Mouse (Mus musculus): ENCODE measurements around the gene Trp53tg5. TPM values are rescaled to one million over a fixed set of nuclear protein-coding genes. Genes with fewer than 3 reads are reported as not detected.

Trp53tg5 gene
- total and polyA plus RNA-seq, 3 experiments, result not detected

DNA sequence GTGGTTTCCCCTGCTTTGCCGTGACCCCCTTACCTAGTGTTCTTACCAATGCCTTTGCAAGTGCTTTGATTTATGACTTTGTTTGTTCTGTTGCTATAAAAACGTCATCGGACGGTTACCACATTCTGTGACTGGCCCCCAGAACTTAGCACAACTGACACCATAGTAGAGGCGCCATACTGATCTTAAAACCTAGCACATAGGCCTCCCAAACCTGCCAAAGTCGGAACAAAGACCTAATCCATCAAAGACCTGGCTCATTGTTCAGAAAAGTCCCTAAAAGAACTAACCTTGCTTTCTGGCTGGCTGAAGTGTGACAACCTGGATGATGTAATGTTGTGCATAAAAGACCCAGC lies 45.6 kb upstream of the Trp53tg5 start:
- in situ Hi-C loops (cut with MboI; ENCODE audit: low pct_ligation_motif_present, low pct_unique_long_range_greater_than_20kb, low sequenced_read_pairs), result loop anchor here (5.0 kb wide), 1 partner anchor 112 kb away; the partner anchor contains the start of gene Matn4
- H3K79me2 ChIP-seq (replicated peaks; ENCODE audit: control insufficient read depth, extremely low read depth, insufficient read depth, poor library complexity, severe bottlenecking), result no peaks in the 10 kb centered on the region
- H3K27me3 ChIP-seq (replicated peaks), result peaks cover 9% of the 10 kb centered on the region
- peaks cover 2 to 25% of the 10 kb centered on the region in 2 experiments for H3K4me1 ChIP-seq (ENCODE audit: control insufficient read depth in 1 of 2, insufficient read depth in 2 of 2)
- no peak overlapping the region for H3K4me2 ChIP-seq (ENCODE audit: insufficient read depth, low read depth, poor library complexity, severe bottlenecking)
- H3K36me3 ChIP-seq (replicated peaks in 1 of 2; ENCODE audit: control insufficient read depth in 1 of 2, insufficient read depth in 1 of 2, low read length in 1 of 2), result no peaks in the 10 kb centered on the region
- dilution Hi-C loops (cut with MboI; ENCODE audit: extremely low pct_ligation_motif_present, extremely low pct_unique_long_range_greater_than_20kb, low sequenced_read_pairs), result no loop called here
- peaks cover 19% of the 10 kb centered on the region for H3K9me3 ChIP-seq (replicated peaks; ENCODE audit: low read length)
- no peak overlapping the region for H3K4me3 ChIP-seq (replicated peaks in 1 of 3; ENCODE audit: low read depth in 2 of 3, low read length in 2 of 3, poor library complexity in 1 of 3)
- no peak for TF ChIP-seq MEF2A (IDR thresholded peaks at IDR 0.05; ENCODE audit: borderline replicate concordance, low read depth, low read length)
- no peak for TF ChIP-seq MAX (IDR thresholded peaks at IDR 0.05; ENCODE audit: low read length)
- TF ChIP-seq USF1 (IDR thresholded peaks at IDR 0.05; ENCODE audit: low read depth, low read length), result no peak
- TF ChIP-seq UBTF (IDR thresholded peaks at IDR 0.05; ENCODE audit: low read depth, low read length), result no peak
- TF ChIP-seq POLR2A (IDR thresholded peaks at IDR 0.05; ENCODE audit: low read depth, low read length), result no peak
- no peak for TF ChIP-seq ZNF384 (IDR thresholded peaks at IDR 0.05; ENCODE audit: low read depth, low read length)
- no peak for TF ChIP-seq MAFK (IDR thresholded peaks at IDR 0.05; ENCODE audit: insufficient replicate concordance, low read length)
- TF ChIP-seq POLR2AphosphoS2 (IDR thresholded peaks at IDR 0.05; ENCODE audit: low read depth, low read length), result no peak
- TF ChIP-seq GABPA (IDR thresholded peaks at IDR 0.05; ENCODE audit: insufficient replicate concordance, low read depth, low read length), result no peak
- TF ChIP-seq CHD2 (IDR thresholded peaks at IDR 0.05; ENCODE audit: low read length), result no peak
- TF ChIP-seq BHLHE40 (IDR thresholded peaks at IDR 0.05; ENCODE audit: low read depth, low read length), result no peak
- TF ChIP-seq ETS1 (conservative IDR thresholded peaks at IDR 0.05; ENCODE audit: low read depth, low read length), result no peak
- no peak for TF ChIP-seq RCOR1 (conservative IDR thresholded peaks at IDR 0.05; ENCODE audit: low read depth, low read length)
- no peak for TF ChIP-seq SMC3 (IDR thresholded peaks at IDR 0.05; ENCODE audit: low read depth, low read length)
- TF ChIP-seq ZC3H11A (IDR thresholded peaks at IDR 0.05; ENCODE audit: low read depth, low read length), result no peak
- TF ChIP-seq ZMIZ1 (IDR thresholded peaks at IDR 0.05; ENCODE audit: low read depth, low read length), result no peak
- TF ChIP-seq MYC (IDR thresholded peaks at IDR 0.05; ENCODE audit: low read depth, low read length), result no peak
- no peak for TF ChIP-seq CTCF (conservative IDR thresholded peaks at IDR 0.05 in 1 of 2, IDR thresholded peaks at IDR 0.05 in 1 of 2; ENCODE audit: low read depth in 2 of 2, low read length in 2 of 2)
- no peak for DNase-seq (ENCODE audit: extremely low read depth)
- no peak overlapping the region for H3K27ac ChIP-seq (ENCODE audit: insufficient read depth, low read depth)
- H3K9ac ChIP-seq (ENCODE audit: insufficient read depth, low read depth), result no peak overlapping the region

DNA sequence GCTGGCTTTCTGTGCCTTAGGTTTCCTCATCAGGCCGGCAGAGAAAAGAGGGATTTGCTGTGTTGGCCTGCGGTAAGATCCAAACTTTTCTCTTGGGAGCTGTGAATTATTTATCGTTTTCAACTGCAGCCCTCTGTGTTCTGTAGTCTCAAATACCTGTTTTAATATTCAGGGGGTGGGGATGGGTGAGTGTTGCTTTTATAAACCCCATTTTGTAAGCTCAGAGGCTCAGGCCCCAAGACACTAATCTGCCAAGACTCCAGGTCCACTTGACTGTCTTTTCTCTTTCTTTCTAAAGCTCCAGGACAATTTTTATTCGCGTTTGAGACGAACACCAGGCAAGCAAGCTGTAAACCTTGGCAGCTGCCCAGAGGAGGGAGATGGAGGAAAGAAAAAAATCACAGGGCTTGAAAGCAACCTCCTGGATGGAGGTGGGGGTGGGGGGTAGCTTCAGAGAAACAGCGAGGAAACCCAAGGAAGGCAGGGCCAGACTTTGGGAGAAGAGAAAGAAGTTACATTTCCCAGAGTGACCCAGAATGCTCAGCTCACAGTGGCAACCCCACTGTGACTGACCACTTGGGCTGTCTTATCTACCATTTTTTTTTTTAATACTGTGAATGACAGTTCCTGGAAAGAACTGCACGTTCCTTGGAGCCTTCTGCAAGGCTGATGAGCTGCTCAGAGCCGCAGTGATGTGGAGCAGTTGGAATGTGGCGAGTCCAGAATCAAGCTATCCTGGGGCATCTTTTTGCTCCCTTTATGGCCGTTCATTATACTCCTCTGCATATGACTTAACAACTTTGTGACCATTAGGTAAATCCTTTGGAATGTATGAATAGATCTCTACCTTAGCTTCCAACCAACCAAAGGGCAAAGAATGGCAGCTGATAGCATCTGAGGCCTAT lies 45.0 kb upstream of the Trp53tg5 start:
- dilution Hi-C loops (cut with MboI; ENCODE audit: extremely low pct_ligation_motif_present, extremely low pct_unique_long_range_greater_than_20kb, low sequenced_read_pairs) (no loop called here), in situ Hi-C loops (cut with MboI; ENCODE audit: low pct_ligation_motif_present, low pct_unique_long_range_greater_than_20kb, low sequenced_read_pairs) (loop anchor here (5.0 kb wide), 1 partner anchor 111 kb away; the partner anchor contains the start of gene Matn4)
- Histone ChIP-seq H3K9ac (ENCODE audit: insufficient read depth, low read depth) (no peak overlapping the region), H3K4me2 (ENCODE audit: insufficient read depth, low read depth, poor library complexity, severe bottlenecking) (no peak overlapping the region), H3K27me3 (replicated peaks) (peaks cover 9% of the 10 kb centered on the region), H3K4me3 (replicated peaks in 1 of 3; ENCODE audit: low read depth in 2 of 3, low read length in 2 of 3, poor library complexity in 1 of 3) (no peak overlapping the region), H3K79me2 (replicated peaks; ENCODE audit: control insufficient read depth, extremely low read depth, insufficient read depth, poor library complexity, severe bottlenecking) (no peaks in the 10 kb centered on the region), H3K9me3 (replicated peaks; ENCODE audit: low read length) (peaks cover 16% of the 10 kb centered on the region), H3K27ac (ENCODE audit: insufficient read depth, low read depth) (no peak overlapping the region), H3K4me1 (ENCODE audit: control insufficient read depth in 1 of 2, insufficient read depth in 2 of 2) (peaks cover 2 to 25% of the 10 kb centered on the region in 2 experiments), H3K36me3 (replicated peaks in 1 of 2; ENCODE audit: control insufficient read depth in 1 of 2, insufficient read depth in 1 of 2, low read length in 1 of 2) (no peaks in the 10 kb centered on the region)
- no peak for DNase-seq (ENCODE audit: extremely low read depth)
- TF ChIP-seq SMC3 (IDR thresholded peaks at IDR 0.05; ENCODE audit: low read depth, low read length) (no peak), CHD2 (IDR thresholded peaks at IDR 0.05; ENCODE audit: low read length) (no peak), HCFC1 (IDR thresholded peaks at IDR 0.05; ENCODE audit: low read depth, low read length) (no peak), ZMIZ1 (IDR thresholded peaks at IDR 0.05; ENCODE audit: low read depth, low read length) (no peak), ETS1 (conservative IDR thresholded peaks at IDR 0.05; ENCODE audit: low read depth, low read length) (no peak), TBP (conservative IDR thresholded peaks at IDR 0.05; ENCODE audit: low read depth, low read length) (no peak), MAX (IDR thresholded peaks at IDR 0.05; ENCODE audit: low read length) (no peak)

Measured in CH12.LX (cell line).